Mouse (Mus musculus): Measurements from ENCODE around the gene Manba.

DNA sequence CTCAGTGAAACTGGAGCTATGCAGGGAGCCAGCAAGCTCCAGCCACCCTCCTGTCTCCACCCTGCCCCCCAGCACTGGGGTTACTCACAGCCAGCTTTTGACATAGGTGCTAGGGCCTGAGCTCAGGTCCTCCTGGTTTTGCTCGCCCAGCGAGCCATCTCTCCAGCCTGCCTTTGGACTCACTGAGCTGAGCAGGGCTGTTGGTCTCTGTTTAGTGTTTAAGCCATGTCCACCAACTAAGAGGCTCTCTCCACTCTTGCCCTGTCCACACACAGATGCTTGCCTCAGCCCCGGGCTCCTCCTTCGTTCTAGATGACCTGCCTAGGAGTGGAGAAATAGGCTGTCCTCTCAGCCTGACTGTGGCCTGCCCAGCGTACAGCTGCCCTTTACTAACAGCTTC, 33.5 kb downstream of the Manba start:
- TF ChIP-seq ZNF384 (IDR thresholded peaks at IDR 0.05; ENCODE audit: low read depth, low read length) (no peak), CTCF (conservative IDR thresholded peaks at IDR 0.05 in 1 of 2, IDR thresholded peaks at IDR 0.05 in 1 of 2; ENCODE audit: low read depth in 2 of 2, low read length in 2 of 2) (no peak), ZC3H11A (IDR thresholded peaks at IDR 0.05; ENCODE audit: low read depth, low read length) (no peak), JUND (conservative IDR thresholded peaks at IDR 0.05; ENCODE audit: low read depth, low read length) (no peak), EP300 (IDR thresholded peaks at IDR 0.05; ENCODE audit: low read length) (no peak)

Measured in CH12.LX (cell line).